Mouse (Mus musculus): ENCODE data around the gene Plekhg5.

GRCm38 (mm10) chr4:152126026-152126920 lies 54.0 kb downstream of the Plekhg5 start:
- TF ChIP-seq CTCF (IDR thresholded peaks at IDR 0.05; ENCODE audit: borderline replicate concordance, insufficient read depth, low read depth, low read length) (no peak), POLR2A (IDR thresholded peaks at IDR 0.05; ENCODE audit: borderline replicate concordance, insufficient read depth, low read length) (no peak)

Data from cerebellum, adult 2 months (tissue).